Mouse (Mus musculus) liver, embryonic 14.5 days (tissue): ENCODE measurements around the gene Odaph. TPM values are rescaled to one million over a fixed set of nuclear protein-coding genes. Genes with fewer than 3 reads are reported as not detected.

Experiments
- ATAC-seq: fragments of 200-750 bp; cut with Nextera tagmentation; 2 replicates; pipeline ENCODE4 v1.8.0; 2017; ENCODE audit warnings: moderate number of reproducible peaks, mild to moderate bottlenecking, moderate library complexity; ENCODE audit not compliant: insufficient read depth
- DNase-seq, 3 experiments: peaks; one replicate each; pipeline ENCODE4 v3.0.0-alpha.2; 2012 to 2013; ENCODE audit warnings: low read depth in 3 of 3, low spot score in 3 of 3
- H3K27ac ChIP-seq: fragments of 300-500 bp; sonication (generic); 2 replicates; pipeline ENCODE4 v1.5.1; 2014; ENCODE audit warnings: moderate library complexity, mild to moderate bottlenecking, control low read depth, inconsistent platforms
- H3K27me3 ChIP-seq: fragments of 300-500 bp; sonication (generic); 2 replicates; pipeline ENCODE4 v1.6.1; 2014; ENCODE audit warnings: mild to moderate bottlenecking, low read length, moderate library complexity; ENCODE audit not compliant: control insufficient read depth, insufficient read depth
- H3K36me3 ChIP-seq: fragments of 300-500 bp; sonication (generic); replicated peaks from 2 replicates; pipeline ENCODE4 v1.6.1; 2014; ENCODE audit warnings: low read depth; ENCODE audit not compliant: control insufficient read depth, insufficient read depth
- H3K4me1 ChIP-seq, 2 experiments: fragments of 200-500 bp in 1 of 2; fragments of 300-500 bp in 1 of 2; sonication (generic) in 1 of 2; replicated peaks; 2 replicates each; pipeline ENCODE4 v1.6.1; 2012 to 2014; ENCODE audit warnings: antibody characterized with exemption in 1 of 2, inconsistent platforms in 1 of 2, low read length in 1 of 2; ENCODE audit not compliant: control insufficient read depth in 2 of 2, insufficient read depth in 2 of 2
- H3K4me2 ChIP-seq: fragments of 300-500 bp; sonication (generic); 2 replicates; pipeline ENCODE4 v1.6.1; 2014; ENCODE audit warnings: low read depth, mild to moderate bottlenecking, control low read depth, moderate library complexity
- H3K4me3 ChIP-seq, 2 experiments: fragments of 200-500 bp in 1 of 2; fragments of 300-500 bp in 1 of 2; sonication (generic) in 1 of 2; 2 replicates each; pipeline ENCODE4 v1.5.1; 2012 to 2014; ENCODE audit warnings: low read depth in 2 of 2, low read length in 2 of 2, mild to moderate bottlenecking in 2 of 2, control low read depth in 1 of 2, inconsistent platforms in 1 of 2, moderate library complexity in 1 of 2; ENCODE audit not compliant: insufficient read depth in 1 of 2
- H3K9ac ChIP-seq: fragments of 300-500 bp; sonication (generic); replicated peaks from 2 replicates; pipeline ENCODE4 v1.6.1; 2014; ENCODE audit warnings: mild to moderate bottlenecking, control low read depth, moderate library complexity
- H3K9me3 ChIP-seq: fragments of 300-500 bp; sonication (generic); 2 replicates; pipeline ENCODE4 v1.6.1; 2016; ENCODE audit warnings: low read length, mixed read lengths; ENCODE audit not compliant: control insufficient read depth
- CTCF ChIP-seq: IDR thresholded peaks from 2 replicates; pipeline ENCODE4 v1.5.1; 2016; ENCODE audit warnings: antibody characterized with exemption, low read depth, control low read depth
- EP300 ChIP-seq: IDR thresholded peaks from 2 replicates; pipeline ENCODE4 v1.6.1; 2016; ENCODE audit warnings: antibody characterized with exemption, low read depth
- WGBS: fragments of 180-500 bp; shearing (Covaris S2); extraction: QIAGEN DNeasy Blood & Tissue Kit; methylation state at CpG from one replicate; pipeline ENCODE4 v1.1.7; 2014; ENCODE audit not compliant: insufficient replicate concordance; 5-methylcytosine and 5-hydroxymethylcytosine counted together
- polyA plus RNA-seq, 2 experiments: library from polyadenylated mRNA; depleted of rRNA in 1 of 2; stranded (reverse) in 1 of 2; unstranded in 1 of 2; fragments of >200 nt; fragmentation: Nextera tagmentation in 1 of 2; extraction: Ambion mirVana in 1 of 2; gene quantifications; 2 replicates each; pipeline versions ENCODE4 v1.2.1 to v1.2.3; 2012 to 2014

Odaph gene
- polyA plus RNA-seq, 2 experiments = not detected

GRCm38 (mm10) chr5:91976566-91977396 is 10.5 kb upstream of the Odaph start:
- no peak for ATAC-seq
- Histone ChIP-seq H3K4me3 (no peak overlapping the region), H3K27me3 (no peaks in the 10 kb centered on the region), H3K4me2 (no peak overlapping the region), H3K4me1 (no peaks in the 10 kb centered on the region), H3K27ac (no peak overlapping the region), H3K9me3 (no peaks in the 10 kb centered on the region), H3K9ac (no peak overlapping the region), H3K36me3 (no peaks in the 10 kb centered on the region)
- no peak for DNase-seq
- TF ChIP-seq EP300 = no peak
- 55% methylated on average over 10 of the region's 10 CpGs for WGBS

- 50% methylated on average over 2 of the region's 2 CpGs for WGBS
- no peak overlapping the region for H3K27ac ChIP-seq
- no peak overlapping the region for H3K9ac ChIP-seq
- H3K27me3 ChIP-seq = no peaks in the 10 kb centered on the region
- DNase-seq (no peak), ATAC-seq (no peak)
- H3K4me3 ChIP-seq = no peak overlapping the region
- H3K4me1 ChIP-seq = no peaks in the 10 kb centered on the region
- H3K4me2 ChIP-seq = no peak overlapping the region
- no peak for TF ChIP-seq CTCF
- TF ChIP-seq EP300 = no peak
- no peaks in the 10 kb centered on the region for H3K36me3 ChIP-seq
- H3K9me3 ChIP-seq = no peaks in the 10 kb centered on the region
Observed at GRCm38 (mm10) chr5:91977397-91977770, 9.9 kb upstream of the Odaph start.

- Histone ChIP-seq H3K27ac (no peak overlapping the region), H3K36me3 (no peaks in the 10 kb centered on the region), H3K27me3 (no peaks in the 10 kb centered on the region), H3K9ac (no peak overlapping the region), H3K9me3 (no peaks in the 10 kb centered on the region), H3K4me1 (no peaks in the 10 kb centered on the region), H3K4me3 (no peak overlapping the region), H3K4me2 (no peak overlapping the region)
- DNase-seq (no peak), ATAC-seq (no peak)
- TF ChIP-seq CTCF (no peak), EP300 (no peak)
- 74% methylated on average over 11 of the region's 11 CpGs for WGBS
Observed at GRCm38 (mm10) chr5:91981176-91981840, 6.0 kb upstream of the Odaph start.

- no peak overlapping the region for H3K27ac ChIP-seq
- H3K9me3 ChIP-seq = no peaks in the 10 kb centered on the region
- DNase-seq (no peak), ATAC-seq (no peak)
- no peaks in the 10 kb centered on the region for H3K27me3 ChIP-seq
- TF ChIP-seq CTCF (no peak), EP300 (no peak)
- WGBS = 47% methylated on average over 2 of the region's 2 CpGs
- no peak overlapping the region for H3K4me3 ChIP-seq
- H3K36me3 ChIP-seq = no peaks in the 10 kb centered on the region
- H3K9ac ChIP-seq = no peak overlapping the region
- no peak overlapping the region for H3K4me2 ChIP-seq
- no peaks in the 10 kb centered on the region for H3K4me1 ChIP-seq
Observed at GRCm38 (mm10) chr5:91983490-91983889, 3.8 kb upstream of the Odaph start.

GRCm38 (mm10) chr5:91985721-91986120 is 1.6 kb upstream of the Odaph start:
- Histone ChIP-seq H3K4me1 (no peaks in the 10 kb centered on the region), H3K9ac (no peak overlapping the region), H3K4me3 (no peak overlapping the region), H3K27ac (no peak overlapping the region), H3K36me3 (no peaks in the 10 kb centered on the region), H3K27me3 (no peaks in the 10 kb centered on the region), H3K9me3 (no peaks in the 10 kb centered on the region), H3K4me2 (no peak overlapping the region)
- TF ChIP-seq EP300 (no peak), CTCF (no peak)
- WGBS = 41% methylated on average over 2 of the region's 2 CpGs
- ATAC-seq = no peak
- no peak for DNase-seq
